Mouse (Mus musculus): ENCODE results near the gene Klhl23.

The Klhl23 gene

GRCm38 (mm10) chr2:69829680-69830079 is 7.9 kb downstream of the Klhl23 start:
- no peak for DNase-seq (ENCODE audit: low spot score)

- no peak for DNase-seq (ENCODE audit: low spot score)
These were observed 8.4 kb downstream of the Klhl23 start for GRCm38 (mm10) chr2:69830116-69830515.

GRCm38 (mm10) chr2:69837244-69837967 is 15.7 kb downstream of the Klhl23 start:
- no peak for DNase-seq (ENCODE audit: low spot score)

- no peak for DNase-seq (ENCODE audit: low spot score)
These were observed 16.3 kb downstream of the Klhl23 start for GRCm38 (mm10) chr2:69837996-69838395.

GRCm38 (mm10) chr2:69838707-69839106 is 17.0 kb downstream of the Klhl23 start:
- DNase-seq (ENCODE audit: low spot score), result peak; percentile 28

- peak; percentile 44 for DNase-seq (ENCODE audit: low spot score)
These were observed 18.5 kb downstream of the Klhl23 start for GRCm38 (mm10) chr2:69840261-69840660.

- DNase-seq (ENCODE audit: low spot score), result no peak
These were observed 27.5 kb downstream of the Klhl23 start for GRCm38 (mm10) chr2:69849215-69849614.

GRCm38 (mm10) chr2:69851427-69852058 is 29.8 kb downstream of the Klhl23 start:
- no peak for DNase-seq (ENCODE audit: low spot score)

- DNase-seq (ENCODE audit: low spot score), result no peak
These were observed 34.6 kb downstream of the Klhl23 start for GRCm38 (mm10) chr2:69856392-69856791.

- no peak for DNase-seq (ENCODE audit: low spot score)
These were observed 36.1 kb downstream of the Klhl23 start for GRCm38 (mm10) chr2:69857882-69858281.

GRCm38 (mm10) chr2:69860972-69861452 is 39.3 kb downstream of the Klhl23 start:
- DNase-seq (ENCODE audit: low spot score), result peak; percentile 48

GRCm38 (mm10) chr2:69861485-69862091 is 39.8 kb downstream of the Klhl23 start, which contains the start of gene Ssb:
Ssb (plus strand) TSS chr2:69861562.
- DNase-seq (ENCODE audit: low spot score), result peak; percentile 97

GRCm38 (mm10) chr2:69862117-69862657 is 40.4 kb downstream of the Klhl23 start:
- no peak for DNase-seq (ENCODE audit: low spot score)

- no peak for DNase-seq (ENCODE audit: low spot score)
These were observed 62.2 kb downstream of the Klhl23 start for GRCm38 (mm10) chr2:69883990-69884391.

- DNase-seq (ENCODE audit: low spot score), result no peak
These were observed 62.8 kb downstream of the Klhl23 start for GRCm38 (mm10) chr2:69884581-69884980.

- DNase-seq (ENCODE audit: low spot score), result no peak
These were observed 63.3 kb downstream of the Klhl23 start for GRCm38 (mm10) chr2:69885050-69885449.

GRCm38 (mm10) chr2:69885451-69886305 is 63.9 kb downstream of the Klhl23 start, which contains the start of gene Mettl5:
Mettl5 (minus strand) TSS chr2:69885615.
- peak; percentile 95 for DNase-seq (ENCODE audit: low spot score)

Data from testis, postnatal 10 days (tissue).